Mouse (Mus musculus) limb, embryonic 15.5 days (tissue): ENCODE results near the gene Gm13030. TPM values are rescaled to one million over a fixed set of nuclear protein-coding genes. Genes with fewer than 3 reads are reported as not detected.
"Not testable (repeated sequence)": the region's sequence is repeated elsewhere in the genome, so short reads cannot be mapped to it uniquely, and the experiment has no call there.

Experiments
- ATAC-seq: fragments of 200-750 bp; cut with Nextera tagmentation; 2 replicates; pipeline ENCODE4 v1.8.0; 2017; ENCODE audit warnings: low read depth, moderate TSS enrichment; ENCODE audit not compliant: insufficient number of reproducible peaks, low FRiP score, low TSS enrichment
- H3K27ac ChIP-seq: fragments of 300-500 bp; sonication (generic); 2 replicates; pipeline ENCODE4 v1.5.1; 2015; ENCODE audit warnings: moderate library complexity, mild to moderate bottlenecking, inconsistent platforms
- H3K27me3 ChIP-seq: fragments of 300-500 bp; sonication (generic); 2 replicates; pipeline ENCODE4 v1.6.1; 2015; ENCODE audit warnings: inconsistent platforms
- H3K36me3 ChIP-seq: fragments of 300-500 bp; sonication (generic); 2 replicates; pipeline ENCODE4 v1.6.1; 2015; ENCODE audit warnings: inconsistent platforms
- H3K4me1 ChIP-seq: fragments of 300-500 bp; sonication (generic); 2 replicates; pipeline ENCODE4 v1.6.1; 2015; ENCODE audit warnings: inconsistent platforms
- H3K4me2 ChIP-seq: fragments of 300-500 bp; sonication (generic); 2 replicates; pipeline ENCODE4 v1.6.1; 2015; ENCODE audit warnings: mild to moderate bottlenecking, inconsistent platforms
- H3K4me3 ChIP-seq: fragments of 300-500 bp; sonication (generic); 2 replicates; pipeline ENCODE4 v1.5.1; 2015; ENCODE audit warnings: mild to moderate bottlenecking, inconsistent platforms
- H3K9ac ChIP-seq: fragments of 300-500 bp; sonication (generic); 2 replicates; pipeline ENCODE4 v1.6.1; 2015; ENCODE audit warnings: inconsistent platforms
- H3K9me3 ChIP-seq: fragments of 300-500 bp; sonication (generic); 2 replicates; pipeline ENCODE4 v1.6.1; 2016; ENCODE audit warnings: inconsistent platforms
- WGBS: fragments of 180-500 bp; shearing (Covaris S2); methylation state at CpG from one replicate; pipeline ENCODE4 v1.1.7; 2015; 5-methylcytosine and 5-hydroxymethylcytosine counted together
- polyA plus RNA-seq: library from polyadenylated mRNA; unstranded; fragments of >200 nt; fragmentation: Nextera tagmentation; extraction: Ambion mirVana; gene quantifications from 2 replicates; pipeline ENCODE4 v1.2.1, GENCODE M21; 2015

Gm13030 gene
- polyA plus RNA-seq, 1 experiment from 2014 or later: not detected

- no peak for ATAC-seq
- Histone ChIP-seq H3K36me3 (no peaks in the 10 kb centered on the region), H3K4me1 (no peaks in the 10 kb centered on the region), H3K27ac (no peak overlapping the region), H3K27me3 (no peaks in the 10 kb centered on the region), H3K9ac (no peak overlapping the region), H3K9me3 (no peaks in the 10 kb centered on the region; the same call in 1 of the 2 replicates), H3K4me3 (no peak overlapping the region), H3K4me2 (no peak overlapping the region)
- WGBS: 65% methylated on average over 6 of the region's 6 CpGs
Measured at GRCm38 (mm10) chr4:138839806-138840205, 34.0 kb downstream of the Gm13030 start.

GRCm38 (mm10) chr4:138827147-138827546, 46.6 kb downstream of the Gm13030 start:
- WGBS: 45% methylated on average over 11 of the region's 11 CpGs
- no peak for ATAC-seq

GRCm38 (mm10) chr4:138825751-138826567, 47.8 kb downstream of the Gm13030 start:
- Histone ChIP-seq H3K36me3 (no peaks in the 10 kb centered on the region), H3K4me1 (peaks cover 21% of the 10 kb centered on the region), H3K4me2 (no peak overlapping the region), H3K4me3 (no peak overlapping the region), H3K9me3 (no peaks in the 10 kb centered on the region), H3K27me3 (no peaks in the 10 kb centered on the region; the same call in 1 of the 2 replicates), H3K27ac (peak overlapping the region; percentile 47), H3K9ac (no peak overlapping the region)
- ATAC-seq: no peak
- 16% methylated on average over 18 of the region's 18 CpGs for WGBS

More at GRCm38 (mm10) chr4:138827147-138827546, 46.6 kb downstream of the Gm13030 start:
- H3K4me2 ChIP-seq: no peak overlapping the region
- no peaks in the 10 kb centered on the region for H3K36me3 ChIP-seq
- no peak overlapping the region for H3K4me3 ChIP-seq
- H3K27ac ChIP-seq: no peak overlapping the region
- H3K4me1 ChIP-seq: peaks cover 21% of the 10 kb centered on the region
- H3K27me3 ChIP-seq: peaks cover 5% of the 10 kb centered on the region; the same call in 1 of the 2 replicates
- no peak overlapping the region for H3K9ac ChIP-seq
- no peaks in the 10 kb centered on the region for H3K9me3 ChIP-seq

- no peak overlapping the region for H3K4me3 ChIP-seq
- peaks cover 17% of the 10 kb centered on the region for H3K4me1 ChIP-seq
- H3K4me2 ChIP-seq: no peak overlapping the region
- no peaks in the 10 kb centered on the region; the same call in 1 of the 2 replicates for H3K27me3 ChIP-seq
- no peaks in the 10 kb centered on the region for H3K36me3 ChIP-seq
- no peak overlapping the region for H3K9ac ChIP-seq
- H3K9me3 ChIP-seq: no peaks in the 10 kb centered on the region
- 86% methylated on average over 2 of the region's 2 CpGs for WGBS
- H3K27ac ChIP-seq: no peak overlapping the region
- no peak for ATAC-seq
Measured at GRCm38 (mm10) chr4:138824660-138825059, 49.1 kb downstream of the Gm13030 start.

- 76% methylated on average over 2 of the region's 2 CpGs for WGBS
Measured at GRCm38 (mm10) chr4:138824161-138824560, 49.6 kb downstream of the Gm13030 start.

GRCm38 (mm10) chr4:138821036-138821435, 52.7 kb downstream of the Gm13030 start:
- Histone ChIP-seq H3K4me1 (peaks cover 11% of the 10 kb centered on the region), H3K9me3 (no peaks in the 10 kb centered on the region), H3K9ac (no peak overlapping the region), H3K27ac (no peak overlapping the region), H3K4me3 (no peak overlapping the region), H3K27me3 (no peaks in the 10 kb centered on the region), H3K36me3 (no peaks in the 10 kb centered on the region), H3K4me2 (no peak overlapping the region)
- ATAC-seq: no peak
- 90% methylated on average over 2 of the region's 2 CpGs for WGBS

More at GRCm38 (mm10) chr4:138824161-138824560, 49.6 kb downstream of the Gm13030 start:
- H3K27ac ChIP-seq, H3K9me3 ChIP-seq, H3K9ac ChIP-seq, ATAC-seq, H3K4me2 ChIP-seq, H3K27me3 ChIP-seq, H3K36me3 ChIP-seq, H3K4me3 ChIP-seq: not testable (repeated sequence)
- H3K4me1 ChIP-seq: peaks cover 19% of the 10 kb centered on the region

Other genes with a start within 250 kb of the Gm13030 start
- 0.08 and 0.11 TPM in 2 replicates for gene Vwa5b1, start 238.1 kb downstream of the Gm13030 start, polyA plus RNA-seq
- 0.24 TPM in 1 of 2 replicates, not detected in the other for gene Pla2g2c, start 149.2 kb downstream of the Gm13030 start, polyA plus RNA-seq
- 0.43 and 0.54 TPM in 2 replicates for gene Ubxn10, start 136.8 kb downstream of the Gm13030 start, polyA plus RNA-seq
- 60.8 and 64.7 TPM in 2 replicates for gene Pla2g2f, start 116.3 kb downstream of the Gm13030 start, polyA plus RNA-seq
- 0.26 and 0.51 TPM in 2 replicates for gene Pla2g2d, start 98.2 kb downstream of the Gm13030 start, polyA plus RNA-seq
- 1.3 and 1.7 TPM in 2 replicates for gene Pla2g5, start 10.5 kb downstream of the Gm13030 start, polyA plus RNA-seq
- gene Pla2g2e, start 4.0 kb upstream of the Gm13030 start, polyA plus RNA-seq: not detected in 2 replicates
- gene Otud3, start 40.0 kb upstream of the Gm13030 start, polyA plus RNA-seq: 2.6 and 2.8 TPM in 2 replicates
- 0.19 and 0.32 TPM in 2 replicates for gene Rnf186, start 93.1 kb upstream of the Gm13030 start, polyA plus RNA-seq
- gene Tmco4, start 98.9 kb upstream of the Gm13030 start, polyA plus RNA-seq: 5.3 and 5.5 TPM in 2 replicates
- gene Htr6, start 201.6 kb upstream of the Gm13030 start, polyA plus RNA-seq: 0.15 TPM in 1 of 2 replicates, not detected in the other
- gene Nbl1, start 219.0 kb upstream of the Gm13030 start, polyA plus RNA-seq: 148 and 155 TPM in 2 replicates